Mouse (Mus musculus): ENCODE results near the gene Mmrn1.

- TF ChIP-seq POLR2A (IDR thresholded peaks at IDR 0.05; ENCODE audit: low read depth, low read length) (no peak), CTCF (IDR thresholded peaks at IDR 0.05; ENCODE audit: extremely low read depth, insufficient read depth, insufficient read length, insufficient replicate concordance) (no peak)
Measured at GRCm38 (mm10) chr6:60996328-60996727, 71.6 kb downstream of the Mmrn1 start.

All from spleen, adult 2 months (tissue).